Mouse (Mus musculus): ENCODE results near the gene Btbd9.

- TF ChIP-seq EP300 (IDR thresholded peaks at IDR 0.05; ENCODE audit: insufficient read depth, low read depth, low read length), result no peak
- no peak for TF ChIP-seq CTCF (IDR thresholded peaks at IDR 0.05; ENCODE audit: low read depth, low read length)
Observed at GRCm38 (mm10) chr17:30439702-30440101, 136.6 kb downstream of the Btbd9 start.
